Mouse (Mus musculus): ENCODE data around the gene Mvd.

Gene Mvd

GRCm38 (mm10) chr8:122457171-122457570 lies 13.9 kb upstream of the Mvd start:
- DNase-seq (ENCODE audit: low spot score): peak; percentile 57

GRCm38 (mm10) chr8:122454409-122454808 lies 11.2 kb upstream of the Mvd start:
- DNase-seq (ENCODE audit: low spot score): no peak

- no peak for DNase-seq (ENCODE audit: low spot score)
Observed at GRCm38 (mm10) chr8:122452154-122452553, 8.9 kb upstream of the Mvd start.

- DNase-seq (ENCODE audit: low spot score): no peak
Observed at GRCm38 (mm10) chr8:122451161-122451703, 8.0 kb upstream of the Mvd start.

GRCm38 (mm10) chr8:122445203-122445602 lies 2.0 kb upstream of the Mvd start:
- no peak for DNase-seq (ENCODE audit: low spot score)

- peak; percentile 92 for DNase-seq (ENCODE audit: low spot score)
Observed at GRCm38 (mm10) chr8:122444058-122444748, 981 bp upstream of the Mvd start.

- no peak for DNase-seq (ENCODE audit: low spot score)
Observed at GRCm38 (mm10) chr8:122442781-122443180, 441 bp downstream of the Mvd start.

GRCm38 (mm10) chr8:122442356-122442755 lies 866 bp downstream of the Mvd start:
- no peak for DNase-seq (ENCODE audit: low spot score)

- DNase-seq (ENCODE audit: low spot score): no peak
Observed at GRCm38 (mm10) chr8:122441326-122441725, 1.9 kb downstream of the Mvd start.

- DNase-seq (ENCODE audit: low spot score): no peak
Observed at GRCm38 (mm10) chr8:122439336-122439735, 3.9 kb downstream of the Mvd start.

GRCm38 (mm10) chr8:122437708-122438331 lies 5.4 kb downstream of the Mvd start:
- DNase-seq (ENCODE audit: low spot score): no peak

GRCm38 (mm10) chr8:122436586-122437125 lies 6.6 kb downstream of the Mvd start:
- no peak for DNase-seq (ENCODE audit: low spot score)

GRCm38 (mm10) chr8:122436146-122436545 lies 7.1 kb downstream of the Mvd start:
- no peak for DNase-seq (ENCODE audit: low spot score)

- DNase-seq (ENCODE audit: low spot score): no peak
Observed at GRCm38 (mm10) chr8:122435375-122435774, 7.8 kb downstream of the Mvd start.

- DNase-seq (ENCODE audit: low spot score): no peak
Observed at GRCm38 (mm10) chr8:122433269-122433905, 9.8 kb downstream of the Mvd start.

- DNase-seq (ENCODE audit: low spot score): peak; percentile 75
Observed at GRCm38 (mm10) chr8:122432443-122433268, 10.6 kb downstream of the Mvd start, which contains the start of gene Cyba. TSS of gene Cyba (minus strand) at chr8:122432930.

GRCm38 (mm10) chr8:122431694-122432442 lies 11.4 kb downstream of the Mvd start:
- no peak for DNase-seq (ENCODE audit: low spot score)

GRCm38 (mm10) chr8:122430646-122431045 lies 12.6 kb downstream of the Mvd start:
- no peak for DNase-seq (ENCODE audit: low spot score)

- DNase-seq (ENCODE audit: low spot score): no peak
Observed at GRCm38 (mm10) chr8:122430058-122430636, 13.1 kb downstream of the Mvd start.

- DNase-seq (ENCODE audit: low spot score): no peak
Observed at GRCm38 (mm10) chr8:122428163-122428562, 15.1 kb downstream of the Mvd start.

- no peak for DNase-seq (ENCODE audit: low spot score)
Observed at GRCm38 (mm10) chr8:122427607-122428006, 15.6 kb downstream of the Mvd start.

Data from urinary bladder, postnatal 14 days (tissue).